ENCODE assay signal across 8 mouse cellular contexts in the genomic region with DNA sequence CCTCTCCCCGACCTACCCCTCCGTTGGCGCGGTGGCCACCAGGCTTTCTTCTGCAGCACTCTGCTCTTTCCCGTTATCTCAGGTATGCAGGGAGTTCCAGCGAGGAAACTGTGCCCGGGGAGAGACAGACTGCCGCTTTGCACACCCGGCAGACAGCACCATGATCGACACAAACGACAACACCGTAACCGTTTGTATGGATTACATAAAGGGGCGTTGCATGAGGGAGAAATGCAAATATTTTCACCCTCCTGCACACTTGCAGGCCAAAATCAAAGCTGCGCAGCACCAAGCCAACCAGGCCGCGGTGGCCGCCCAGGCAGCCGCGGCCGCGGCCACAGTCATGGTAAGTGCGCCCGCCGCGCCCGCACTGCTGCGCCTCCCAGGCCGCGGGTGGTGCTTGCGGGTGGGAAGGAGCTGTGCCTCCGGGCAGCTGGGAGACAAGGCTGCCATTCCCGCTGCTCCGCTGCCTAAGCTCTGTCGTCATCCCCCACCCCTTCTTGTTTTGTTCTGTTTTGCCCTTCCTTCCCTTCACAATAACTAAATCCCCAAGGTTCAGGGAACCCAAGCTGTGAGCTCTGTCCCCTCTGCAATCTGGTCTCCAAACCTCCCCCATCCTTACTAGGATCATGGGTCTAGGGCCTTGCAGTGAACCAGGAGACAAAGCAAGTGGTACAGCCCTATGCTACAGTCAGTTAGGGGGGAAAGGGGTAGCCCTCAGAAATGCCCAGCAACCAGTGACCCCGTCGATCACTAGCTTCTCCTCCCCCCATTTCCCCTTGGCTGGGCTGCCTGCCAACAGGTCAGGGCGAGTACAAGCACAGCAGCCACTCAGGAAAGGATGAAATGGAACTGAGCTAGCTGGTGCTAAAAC.
DNase-seq lines count a peak whose midpoint lies in the region; ATAC-seq lines count a peak whose summit lies in the region.

No protein-coding gene starts in this region.

- H3K36me3 ChIP-seq in embryonic facial prominence, embryonic 14.5 days (ENCODE audit: control insufficient read depth, insufficient read depth, low read length) = peaks cover 51% of the 10 kb centered on the region
- H3K36me3 ChIP-seq in midbrain, embryonic 14.5 days (ENCODE audit: control insufficient read depth, insufficient read depth, low read length) = no peaks in the 10 kb centered on the region

- H3K27me3 ChIP-seq in embryonic facial prominence, embryonic 14.5 days (replicated peaks; ENCODE audit: control insufficient read depth, insufficient read depth, low read length) = no peaks in the 10 kb centered on the region
- H3K27me3 ChIP-seq in midbrain, embryonic 14.5 days (ENCODE audit: control insufficient read depth, insufficient read depth, low read length) = no peaks in the 10 kb centered on the region

- peaks cover 5% of the 10 kb centered on the region for H3K4me1 ChIP-seq in embryonic facial prominence, embryonic 14.5 days (ENCODE audit: control insufficient read depth, insufficient read depth, low read length)
- H3K4me1 ChIP-seq in midbrain, embryonic 14.5 days (ENCODE audit: control insufficient read depth, insufficient read depth, low read length) = peaks cover 9% of the 10 kb centered on the region; the same call in 1 of the 2 replicates

- DNase-seq in adrenal gland, adult 2 months = peak; percentile 62
- DNase-seq in adrenal gland, postnatal 4 days (ENCODE audit: low spot score in 2 of 2) = no peak
- peak; percentile 62 for DNase-seq in R1 (ENCODE audit: low read depth, low spot score)
- DNase-seq in embryonic facial prominence, embryonic 14.5 days (ENCODE audit: low spot score) = peak; percentile 55
- peak; percentile 56 for DNase-seq in kidney, postnatal 10 days
- peak; percentile 81 for DNase-seq in midbrain, embryonic 14.5 days
- no peak for DNase-seq in testis, postnatal 10 days (ENCODE audit: low spot score)
- no peak for DNase-seq in ovary, postnatal 36 days (ENCODE audit: low spot score)

- no peaks in the 10 kb centered on the region for H3K9me3 ChIP-seq in embryonic facial prominence, embryonic 14.5 days (ENCODE audit: control insufficient read depth, low read length)
- no peaks in the 10 kb centered on the region for H3K9me3 ChIP-seq in midbrain, embryonic 14.5 days (ENCODE audit: control insufficient read depth, low read length)

- no peak overlapping the region for H3K4me3 ChIP-seq in embryonic facial prominence, embryonic 14.5 days (ENCODE audit: low read depth, low read length)
- peak overlapping the region; percentile 39 for H3K4me3 ChIP-seq in midbrain, embryonic 14.5 days (replicated peaks; ENCODE audit: low read depth, low read length)

- ATAC-seq in embryonic facial prominence, embryonic 14.5 days (ENCODE audit: low read depth) = peak; percentile 62
- peak; percentile 89 for ATAC-seq in midbrain, embryonic 14.5 days (ENCODE audit: low FRiP score, low TSS enrichment)

- H3K9ac ChIP-seq in embryonic facial prominence, embryonic 14.5 days (ENCODE audit: low read depth, low read length) = 0 out of 2 replicates have a peak overlapping the region, but pooled peaks have one; percentile 40
- H3K9ac ChIP-seq in midbrain, embryonic 14.5 days (replicated peaks; ENCODE audit: low read length) = peak overlapping the region; percentile 70

- H3K4me2 ChIP-seq in embryonic facial prominence, embryonic 14.5 days (ENCODE audit: low read depth, low read length) = peak overlapping the region; percentile 38
- H3K4me2 ChIP-seq in midbrain, embryonic 14.5 days (ENCODE audit: low read length) = peak overlapping the region; percentile 64

- H3K27ac ChIP-seq in embryonic facial prominence, embryonic 14.5 days (replicated peaks; ENCODE audit: low read depth, low read length) = no peak overlapping the region
- H3K27ac ChIP-seq in midbrain, embryonic 14.5 days (replicated peaks; ENCODE audit: low read depth, low read length) = peak overlapping the region; percentile 54

- WGBS in embryonic facial prominence, embryonic 14.5 days = 23% methylated on average over 20 of the region's 38 CpGs
- WGBS in midbrain, embryonic 14.5 days = 4% methylated on average over 38 of the region's 38 CpGs

Comparison
In these comparisons a context has a peak if more than half of its experiments do, and no peak if none do; other contexts are left out.
1. DNase-seq: peak in adrenal gland, adult 2 months (single experiment), R1 (single experiment), embryonic facial prominence, embryonic 14.5 days (single experiment), kidney, postnatal 10 days (single experiment) and midbrain, embryonic 14.5 days (single experiment); none in adrenal gland, postnatal 4 days (0 of 2), testis, postnatal 10 days (single experiment) and ovary, postnatal 36 days (single experiment).